Mouse (Mus musculus) neutrophil, adult 5-6 weeks (primary cell): Measurements from ENCODE around the gene Cacna1f. TPM values are rescaled to one million over a fixed set of nuclear protein-coding genes. Genes with fewer than 3 reads are reported as not detected.
A peak's percentile ranks its signal among the peaks of the same experiment; 100 is the strongest.

ENCODE experiments used
- ATAC-seq: fragments of 151-379, 151-347 bp; 2 replicates; pipeline ENCODE4 v1.8.0; 2017; ENCODE audit warnings: mild to moderate bottlenecking, moderate TSS enrichment; ENCODE audit not compliant: insufficient number of reproducible peaks, poor library complexity, low FRiP score, severe bottlenecking; ENCODE audit errors: extremely low read depth
- total RNA-seq: library from RNA; stranded (forward); fragments of 200-1000 nt; gene quantifications from 2 replicates; pipeline ENCODE4 v1.2.3, GENCODE M21; 2017

Cacna1f gene
- not detected in 2 replicates for total RNA-seq

DNA sequence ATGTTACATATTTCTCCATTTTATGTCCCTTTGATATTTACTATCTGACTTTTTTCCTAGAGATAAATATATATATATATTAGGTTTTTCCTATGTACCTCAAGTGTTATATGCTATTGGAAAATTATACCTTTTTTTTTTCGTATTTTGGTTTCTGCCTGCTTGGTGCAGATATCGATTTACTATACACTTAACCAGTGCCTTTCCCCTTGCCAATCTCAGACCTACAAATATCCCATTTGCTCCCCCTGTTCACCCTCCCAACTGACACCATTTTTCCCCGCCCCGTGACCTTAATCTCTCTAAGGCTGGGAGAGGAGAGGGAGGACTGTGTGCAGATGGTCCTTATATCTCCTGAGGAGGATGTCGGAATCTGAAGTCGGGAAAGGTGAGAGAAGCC lies at the start of gene Cacna1f:
Gene Cacna1f (plus strand): TSS at position 301 of the 400 bp plus-strand sequence.
- ATAC-seq = no peak

DNA sequence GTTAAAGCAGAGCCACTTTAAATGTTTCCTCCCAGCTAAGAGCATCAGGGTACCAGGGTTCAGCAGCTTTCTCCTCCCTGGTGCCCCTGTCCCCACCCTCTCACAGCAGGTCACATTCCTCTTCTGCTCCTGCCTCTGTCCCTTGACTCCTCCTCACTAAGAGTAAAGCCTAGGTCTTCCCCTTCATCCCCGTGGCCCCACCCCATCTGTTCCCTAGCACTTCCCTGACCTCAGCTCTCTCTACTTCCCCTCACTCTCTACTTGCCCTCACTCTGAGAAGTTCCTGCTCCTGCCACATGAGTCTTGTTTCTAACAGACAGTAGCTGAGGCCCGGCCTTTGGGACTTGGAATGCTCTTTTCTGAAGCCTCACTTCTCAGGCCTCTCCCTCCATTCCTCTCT lies 43.8 kb upstream of the Cacna1f start:
- ATAC-seq = no peak

DNA sequence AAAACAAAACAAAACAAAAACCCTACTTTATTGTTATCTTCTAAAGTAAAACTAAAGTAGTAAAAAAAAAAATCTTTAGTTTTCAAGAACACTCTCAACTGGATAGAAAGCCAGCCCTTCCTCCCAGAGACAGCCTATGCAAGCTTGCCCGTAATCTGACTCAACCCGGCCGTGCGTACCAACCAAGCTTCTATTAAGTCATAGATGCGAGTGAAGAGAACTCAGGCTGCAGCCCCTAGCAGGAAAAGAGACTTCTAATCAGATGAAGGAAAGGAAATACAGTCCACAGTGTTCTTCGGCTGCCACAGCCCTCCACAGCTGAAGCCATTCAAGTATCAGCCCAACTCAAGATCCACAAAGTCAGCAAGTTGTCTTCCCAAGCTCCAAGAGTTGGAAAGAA lies 40.5 kb upstream of the Cacna1f start:
- no peak for ATAC-seq

DNA sequence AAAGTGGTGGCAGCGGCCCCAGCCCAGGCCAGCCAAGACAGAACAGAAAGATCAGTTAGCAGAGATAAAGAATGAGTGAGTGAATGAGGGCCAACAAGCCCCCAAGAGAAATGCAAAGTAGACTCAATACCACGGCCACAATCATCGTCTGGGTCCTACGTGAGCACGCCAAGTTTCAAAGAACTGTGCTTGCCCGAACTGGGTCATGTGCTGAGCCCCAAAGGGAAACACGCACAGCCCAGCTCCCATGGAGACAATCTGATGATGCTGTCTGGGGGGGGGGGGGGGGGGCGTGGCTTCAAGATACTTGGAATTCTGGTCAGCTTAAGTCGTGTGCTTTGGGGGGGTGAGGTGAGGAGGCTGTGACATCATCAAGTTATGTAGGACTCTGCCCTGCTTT lies 39.4 kb upstream of the Cacna1f start:
- ATAC-seq = no peak

DNA sequence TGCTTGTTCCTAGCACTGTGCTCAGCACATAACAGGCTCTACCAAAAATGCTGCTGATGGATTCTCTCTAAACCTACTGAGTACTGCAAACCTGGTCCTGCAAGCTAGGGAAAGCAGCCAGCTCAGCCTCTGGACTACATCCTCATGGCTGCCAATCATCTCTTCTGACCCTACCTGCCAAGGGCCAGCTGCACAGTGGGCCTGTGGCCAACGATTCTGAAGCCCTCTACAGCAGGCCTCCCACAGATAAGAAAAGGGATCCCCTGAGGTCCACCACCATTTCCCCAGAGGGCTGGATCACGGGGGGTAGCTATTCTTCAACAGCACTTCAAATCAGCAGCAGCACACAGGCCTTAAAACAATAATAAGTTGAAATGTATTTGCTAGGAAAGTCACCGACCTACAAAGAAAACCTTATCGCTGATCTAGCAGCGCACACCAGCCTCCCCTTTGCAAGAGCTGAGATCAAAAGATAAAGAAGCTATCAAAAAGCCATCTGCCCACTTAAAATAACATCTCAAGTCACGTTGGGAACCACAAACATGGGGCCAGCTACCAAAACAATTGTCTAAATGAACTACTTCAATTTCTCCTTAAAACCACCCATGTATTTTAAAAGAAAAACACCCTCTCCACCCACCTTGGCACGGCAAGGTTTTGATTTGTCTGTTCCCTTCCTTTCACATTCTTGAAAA lies 36.3 kb upstream of the Cacna1f start:
- no peak for ATAC-seq

DNA sequence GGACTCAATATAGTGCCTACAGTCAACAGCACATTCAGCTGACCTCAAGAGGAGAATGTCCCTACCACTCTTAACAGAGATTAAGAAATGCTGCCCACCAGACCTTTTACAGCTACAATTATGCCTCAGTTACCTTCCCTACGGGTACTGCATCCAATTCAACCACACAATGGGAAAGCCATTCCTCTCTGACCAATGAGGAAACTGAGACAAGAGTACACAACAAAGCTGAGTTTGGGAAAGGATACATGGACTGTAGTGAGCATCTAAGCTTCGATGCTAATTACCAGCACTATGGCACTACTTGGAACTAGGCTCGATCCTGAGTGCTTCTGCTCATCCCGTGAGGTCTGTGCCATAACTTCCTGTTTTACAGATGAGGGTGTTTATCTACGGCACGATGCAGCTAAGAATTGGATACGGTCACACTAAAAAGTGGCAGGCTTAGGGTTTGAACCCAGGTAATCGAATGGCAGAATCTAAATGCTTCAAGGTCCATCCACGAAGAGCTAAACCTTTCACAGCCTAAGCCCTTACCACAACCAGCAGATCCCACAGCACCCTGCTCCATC lies 35.2 kb upstream of the Cacna1f start:
- ATAC-seq = no peak

DNA sequence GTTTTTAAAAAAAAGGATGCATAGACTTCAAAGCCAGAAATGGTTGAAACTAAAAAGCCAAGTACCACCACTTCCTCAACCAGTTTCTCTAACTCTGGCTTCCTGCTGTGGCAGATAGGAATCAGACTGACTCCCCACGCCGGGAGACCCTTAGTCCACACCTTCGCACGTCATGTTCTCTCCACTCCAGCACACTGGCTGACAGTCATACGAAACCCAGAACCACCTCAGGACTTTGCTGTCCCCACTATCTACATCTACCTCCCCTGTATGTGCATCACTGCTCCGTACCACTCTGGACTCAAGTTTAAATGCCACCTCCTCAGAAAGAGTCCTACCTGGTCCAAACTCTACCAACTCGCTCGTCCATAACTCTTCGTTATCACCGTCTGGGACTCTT lies 34.4 kb upstream of the Cacna1f start:
- ATAC-seq = no peak

DNA sequence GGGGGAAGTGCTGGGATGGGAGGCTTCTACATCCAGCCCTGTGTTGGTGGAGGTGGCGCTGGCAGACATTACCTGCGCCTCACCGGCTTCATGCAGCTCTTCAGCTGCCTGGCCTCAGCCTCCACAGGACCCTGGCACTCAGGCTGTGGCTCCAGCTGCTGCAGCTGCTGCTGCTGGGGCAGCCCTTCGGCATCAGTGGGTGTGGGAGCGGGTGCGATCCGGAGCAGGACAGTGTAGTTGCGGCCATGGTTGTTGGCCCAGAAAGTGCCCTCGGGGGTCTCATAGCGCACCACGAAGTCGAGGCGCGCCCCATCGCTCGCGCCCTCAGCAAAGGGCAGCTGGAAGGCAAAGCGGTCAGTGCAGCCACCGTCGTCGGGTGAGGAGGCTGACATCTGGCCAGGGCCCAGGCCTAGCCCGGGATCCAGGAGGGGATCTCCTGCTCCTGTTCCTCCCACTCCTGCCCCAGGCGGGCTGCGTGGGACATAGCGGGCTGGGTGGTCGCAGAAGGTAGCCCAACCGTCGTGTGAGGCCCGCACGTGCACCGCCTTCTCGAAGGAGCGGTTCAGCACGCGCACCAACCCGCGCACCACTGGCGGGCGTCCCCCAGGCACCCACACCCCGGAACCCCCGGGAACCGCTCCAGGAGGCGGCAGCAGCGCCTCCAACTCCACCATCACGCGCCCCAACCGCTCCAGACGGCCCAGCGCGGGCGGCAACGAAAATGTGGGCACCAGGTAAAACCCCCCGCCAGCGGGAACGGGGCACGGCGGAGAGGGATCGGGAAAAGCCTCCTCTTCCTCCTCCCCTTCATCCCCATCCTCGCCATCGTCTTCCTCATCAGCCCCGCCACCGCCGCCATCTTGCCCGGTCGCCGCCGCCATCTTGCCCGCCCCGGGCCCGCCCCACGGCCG lies 33.5 kb upstream of the Cacna1f start, which contains the start of gene Foxp3:
Gene Foxp3 (plus strand): TSS at position 469 of the 911 bp plus-strand sequence.
- ATAC-seq = no peak

DNA sequence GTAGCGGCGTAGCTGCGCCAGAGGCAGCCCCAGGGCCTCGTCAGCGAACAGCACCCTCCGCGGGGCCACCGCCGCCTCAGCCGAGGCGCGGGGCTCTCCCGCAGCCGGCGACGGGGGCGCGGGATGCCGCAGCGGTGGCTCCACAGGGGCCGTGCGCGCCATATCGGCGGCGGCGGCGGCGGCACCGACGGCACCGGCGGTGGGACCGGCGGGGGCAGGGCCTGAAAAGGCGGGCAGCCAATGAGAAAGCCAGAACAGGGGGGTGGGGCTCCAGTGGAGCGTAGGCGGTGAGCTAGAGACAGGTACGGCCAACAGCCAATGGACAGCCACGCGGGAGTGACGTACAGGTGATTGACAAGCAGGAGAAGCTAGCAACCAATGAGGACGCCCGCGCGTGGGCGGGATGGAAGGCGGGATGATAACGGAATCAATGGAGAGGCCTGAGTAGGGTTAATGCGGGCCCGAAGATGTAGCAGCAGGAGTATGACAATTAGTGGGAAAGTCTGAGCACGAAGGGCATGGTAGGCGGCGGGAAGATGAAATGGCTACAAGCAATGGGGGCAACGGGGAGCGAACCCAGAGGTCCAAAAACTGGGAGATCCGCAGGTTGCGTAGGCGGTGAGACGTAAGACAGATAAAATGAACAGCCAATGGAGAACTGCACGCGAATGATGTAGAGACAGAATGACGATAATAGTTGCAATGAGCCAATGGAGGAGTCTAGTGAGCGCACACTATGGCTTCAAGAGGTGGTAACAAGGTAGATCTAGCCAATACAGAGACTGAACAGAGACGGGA lies 32.6 kb upstream of the Cacna1f start, which contains the start of gene Ppp1r3f:
Gene Ppp1r3f (minus strand): TSS at position 197 of the 798 bp plus-strand sequence.
- peak; percentile 96 for ATAC-seq

DNA sequence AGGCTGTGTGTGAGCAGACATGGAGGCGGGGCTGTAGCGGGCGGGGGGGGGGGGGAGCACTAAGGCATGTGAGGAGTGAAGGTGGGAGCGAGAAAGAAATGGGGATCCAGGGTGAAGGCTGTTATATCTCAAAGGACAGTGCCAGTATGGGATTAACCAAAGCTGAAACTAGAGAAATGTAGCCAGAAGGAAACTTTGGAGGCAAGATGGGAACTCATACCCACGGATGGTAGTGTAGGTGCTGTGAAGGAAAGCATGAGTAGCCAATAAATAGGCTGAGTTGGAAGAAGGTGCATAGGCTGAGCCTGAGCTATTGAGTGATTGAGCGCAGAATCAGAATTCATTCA lies 32.0 kb upstream of the Cacna1f start:
- ATAC-seq = no peak

DNA sequence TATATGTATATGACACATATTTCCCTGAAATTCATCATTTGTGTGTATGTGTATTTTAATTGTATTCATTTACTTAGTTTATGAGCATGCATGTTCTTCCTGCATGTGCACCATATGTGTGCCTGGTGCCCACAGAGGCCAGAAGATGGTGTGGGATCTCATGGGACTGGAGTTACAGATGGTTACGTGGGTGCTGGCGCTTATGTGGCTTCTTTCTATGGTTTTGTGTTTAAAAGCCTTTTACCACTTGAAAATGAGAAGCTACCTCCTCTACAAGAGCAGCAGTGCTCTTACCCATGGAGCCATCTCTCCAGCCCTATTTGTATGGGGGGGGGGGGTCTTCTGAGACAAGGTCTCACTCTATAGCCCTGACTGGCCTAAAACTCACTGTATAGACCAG lies 25.7 kb upstream of the Cacna1f start:
- ATAC-seq = no peak

DNA sequence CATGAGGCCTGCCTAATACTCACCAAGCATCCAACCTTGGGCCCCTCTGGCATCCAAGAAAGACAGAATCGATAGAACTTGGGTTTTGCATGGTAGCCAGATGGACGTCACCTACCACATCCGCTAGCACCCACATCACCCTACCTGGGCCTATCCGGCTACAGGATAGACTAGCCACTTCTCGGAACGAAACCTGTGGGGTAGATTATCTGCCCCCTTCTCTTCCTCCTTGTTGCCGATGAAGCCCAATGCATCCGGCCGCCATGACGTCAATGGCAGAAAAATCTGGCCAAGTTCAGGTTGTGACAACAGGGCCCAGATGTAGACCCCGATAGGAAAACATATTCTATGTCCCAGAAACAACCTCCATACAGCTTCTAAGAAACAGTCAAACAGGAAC lies 23.0 kb upstream of the Cacna1f start:
- ATAC-seq = no peak

DNA sequence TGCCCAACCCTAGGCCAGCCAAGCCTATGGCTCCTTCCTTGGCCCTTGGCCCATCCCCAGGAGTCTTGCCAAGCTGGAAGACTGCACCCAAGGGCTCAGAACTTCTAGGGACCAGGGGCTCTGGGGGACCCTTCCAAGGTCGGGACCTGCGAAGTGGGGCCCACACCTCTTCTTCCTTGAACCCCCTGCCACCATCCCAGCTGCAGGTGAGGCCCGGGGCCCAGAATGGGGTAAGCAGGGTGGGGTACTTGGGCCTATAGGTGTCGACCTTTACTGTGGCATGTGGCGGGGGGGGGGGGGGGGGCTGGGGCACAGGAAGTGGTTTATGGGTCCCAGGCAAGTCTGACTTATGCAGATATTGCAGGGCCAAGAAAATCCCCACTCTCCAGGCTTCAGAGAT lies 20.5 kb upstream of the Cacna1f start:
- no peak for ATAC-seq

DNA sequence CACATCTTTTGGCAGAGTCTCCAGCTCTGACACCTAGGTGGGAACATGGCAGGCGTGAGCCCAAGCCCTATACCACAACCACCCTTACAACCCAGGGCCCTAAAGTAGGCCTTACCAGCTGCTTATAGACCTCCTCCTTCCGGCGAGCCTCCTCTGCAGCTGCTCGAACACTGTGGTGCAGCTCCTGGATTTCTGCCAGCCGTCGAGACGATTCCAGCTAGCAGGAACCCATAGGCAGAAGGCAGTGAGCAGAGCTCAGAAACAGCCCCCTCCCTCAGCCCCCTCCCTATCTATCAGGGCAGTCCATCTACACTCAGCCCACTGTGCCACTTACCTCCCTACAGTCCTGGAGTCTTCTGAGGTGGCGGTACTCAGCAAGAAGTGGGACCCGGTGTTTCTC lies 11.5 kb upstream of the Cacna1f start:
- ATAC-seq = no peak

DNA sequence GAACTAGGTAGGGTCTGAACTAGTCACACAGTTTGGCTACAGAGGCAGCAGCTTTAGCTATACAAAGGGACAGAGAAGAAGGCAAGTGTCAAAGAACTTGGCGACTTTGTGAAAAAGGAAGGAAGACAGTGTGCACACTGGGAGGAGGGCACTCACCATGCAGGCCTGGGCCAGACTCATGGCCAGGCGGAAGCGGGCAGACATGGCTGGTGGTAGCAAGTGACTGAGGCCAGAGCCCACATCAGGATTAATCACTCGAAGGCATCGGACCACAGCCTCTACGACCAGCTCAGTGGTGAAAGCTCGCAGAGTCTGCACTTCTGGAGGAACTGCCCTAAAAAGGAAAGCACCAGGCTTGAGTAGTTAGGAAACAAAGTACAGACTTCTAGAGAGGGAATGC lies 2.9 kb upstream of the Cacna1f start:
- no peak for ATAC-seq

DNA sequence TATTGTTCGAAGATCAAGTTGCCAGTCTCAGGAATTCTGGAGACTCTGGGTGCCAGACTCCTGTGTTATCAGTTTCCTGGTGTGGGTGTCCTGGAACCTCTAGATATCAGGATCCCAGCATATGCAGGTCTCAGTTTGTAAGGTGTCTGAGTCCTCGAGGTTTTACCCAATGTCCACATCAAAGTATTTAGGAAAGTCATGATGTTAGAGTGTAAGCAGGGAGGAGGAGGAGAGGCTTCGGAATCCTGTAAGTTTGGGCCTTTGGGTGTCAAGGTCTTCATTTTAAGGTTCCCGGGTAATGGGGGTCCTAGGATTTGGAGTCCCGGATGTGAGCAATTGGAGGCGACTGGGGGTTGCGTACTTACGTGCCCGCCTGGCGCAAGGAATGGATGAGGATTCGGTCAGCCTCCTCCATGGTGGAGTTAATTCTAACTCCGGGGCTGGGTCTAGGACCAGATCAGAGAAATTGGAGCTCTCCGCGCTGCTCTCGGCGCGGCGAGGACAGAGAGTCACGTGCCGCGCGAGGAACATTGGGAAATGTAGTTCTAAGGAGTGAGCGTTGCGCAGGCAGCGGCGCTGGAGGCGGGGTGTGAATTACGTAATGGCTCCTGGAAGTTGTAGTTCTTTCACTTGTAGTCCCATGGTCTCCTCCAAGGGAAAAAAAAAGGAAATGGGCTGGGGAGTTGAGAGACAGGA lies 1.9 kb upstream of the Cacna1f start, which contains the start of gene Ccdc22:
Gene Ccdc22 (minus strand): TSS at position 639 of the 696 bp plus-strand sequence.
- peak; percentile 98 for ATAC-seq

DNA sequence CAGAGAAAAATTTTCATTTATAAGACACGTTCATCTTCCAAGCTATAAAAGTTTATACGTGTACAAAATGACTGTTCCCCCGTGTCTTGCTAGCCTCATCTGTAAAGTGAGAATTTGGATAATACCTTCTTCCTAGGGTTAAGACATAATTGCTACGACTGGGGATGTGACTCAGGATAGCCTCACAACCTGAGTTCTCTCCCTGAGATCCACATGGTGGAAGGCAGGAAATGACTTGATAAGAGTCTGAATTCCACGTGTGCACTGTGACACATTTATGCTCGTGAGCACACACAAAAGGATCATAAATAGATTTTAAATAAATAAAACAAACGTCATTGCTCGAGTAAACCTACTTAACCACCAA lies 1.3 kb upstream of the Cacna1f start:
- no peak for ATAC-seq

DNA sequence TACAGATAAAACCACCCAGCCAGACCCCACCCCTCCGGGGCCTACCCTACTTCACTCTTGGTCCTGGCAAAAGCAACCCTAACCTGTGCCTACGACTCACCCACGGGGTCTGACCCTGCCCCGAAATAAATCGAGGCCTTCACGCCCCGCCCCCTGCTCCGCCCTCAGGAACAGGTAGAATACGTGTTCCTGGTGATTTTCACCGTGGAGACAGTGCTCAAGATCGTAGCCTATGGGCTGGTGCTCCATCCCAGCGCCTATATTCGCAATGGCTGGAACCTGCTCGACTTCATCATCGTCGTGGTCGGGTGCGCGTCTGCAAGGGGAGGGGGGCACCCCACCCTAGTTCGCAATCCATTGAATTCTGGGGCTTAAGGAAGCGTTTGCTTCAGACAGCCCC lies 3.2 kb downstream of the Cacna1f start:
- ATAC-seq = no peak
